Mouse (Mus musculus) cerebellum, adult 18-20 months (tissue): Measurements from ENCODE around the gene Defb19.

Experiments
- DNase-seq, 2 experiments: peaks; one replicate each; pipeline ENCODE4 v3.0.0; 2021

Gene Defb19

DNA sequence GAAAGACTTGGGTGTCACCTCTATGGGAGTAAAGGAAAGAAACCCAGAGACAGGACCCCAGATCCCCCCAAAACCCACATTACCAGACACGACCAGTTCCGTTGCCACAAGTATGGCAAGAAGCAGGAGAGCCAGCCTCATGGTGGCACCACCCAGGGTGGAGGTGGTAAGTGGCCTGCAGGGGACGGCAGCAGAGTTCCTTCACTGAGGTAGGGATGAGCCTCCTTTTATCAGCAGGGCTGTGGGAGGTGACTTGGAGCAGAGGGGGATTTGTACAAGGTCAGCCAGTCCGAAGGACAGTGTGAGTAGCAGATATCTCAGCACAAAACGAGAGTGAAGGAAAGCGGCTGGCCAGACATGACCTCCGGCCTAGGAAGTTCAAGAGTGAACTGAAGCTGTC lies at the start of gene Defb19:
Gene Defb19, minus strand, starts transcription at position 206 of the 400 bp plus-strand sequence.
- DNase-seq = no peak

DNA sequence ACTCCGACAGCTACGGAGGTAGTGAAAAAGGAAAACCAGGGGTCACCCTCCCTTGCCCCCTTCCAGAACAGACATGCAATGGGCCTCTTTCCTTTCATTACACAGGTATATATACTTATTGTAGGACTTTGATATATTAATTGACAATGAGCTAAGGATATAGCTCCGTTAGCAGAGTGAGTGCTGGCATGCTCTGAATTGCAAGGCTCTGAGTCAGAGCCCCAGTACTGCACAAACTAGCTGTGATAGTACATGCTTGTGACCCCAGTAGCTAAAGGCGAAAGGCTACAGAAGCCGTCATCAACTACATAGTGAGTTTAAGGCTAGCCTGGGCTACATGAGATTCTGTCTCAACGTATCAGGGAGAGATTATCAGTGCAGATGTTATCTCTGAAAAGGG lies 49.8 kb upstream of the Defb19 start:
- DNase-seq = no peak

DNA sequence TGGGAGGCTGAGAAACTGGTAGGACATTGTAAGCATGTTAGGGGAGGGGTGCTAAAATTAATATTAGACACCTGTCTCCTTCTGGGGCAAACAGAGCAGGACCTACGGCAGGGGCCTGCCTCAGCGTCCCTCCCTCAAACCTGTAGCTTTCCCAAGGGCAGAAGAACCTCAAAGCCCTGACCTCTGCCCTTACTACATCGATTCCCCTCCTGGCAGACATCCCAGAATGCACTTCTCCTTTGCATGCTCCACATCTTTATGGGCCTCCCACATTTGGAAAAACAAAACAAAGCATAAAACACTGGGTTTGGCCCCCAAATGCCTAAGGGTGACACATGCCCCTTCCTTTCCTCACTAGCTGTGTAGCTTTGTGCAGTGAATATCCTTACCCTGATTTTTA lies 49.1 kb upstream of the Defb19 start:
- no peak for DNase-seq

DNA sequence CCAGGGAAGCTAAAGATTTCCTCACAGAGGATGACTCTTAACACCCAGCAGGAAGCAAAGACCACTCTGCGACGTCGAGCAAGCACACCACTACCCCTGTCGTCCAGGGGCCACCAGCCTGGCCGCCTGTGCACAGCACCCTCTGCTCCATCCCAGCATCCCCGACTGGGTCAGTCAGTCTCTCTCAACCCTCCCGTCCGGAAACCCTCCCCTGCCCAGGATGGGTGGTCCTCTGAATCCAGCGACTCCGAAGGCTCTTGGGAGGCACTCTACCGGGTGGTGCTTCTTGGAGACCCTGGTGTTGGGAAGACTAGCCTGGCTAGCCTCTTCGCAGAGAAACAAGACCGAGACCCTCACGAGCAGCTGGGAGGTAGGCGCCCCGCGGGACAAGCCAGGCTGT lies 48.0 kb upstream of the Defb19 start:
- no peak for DNase-seq

DNA sequence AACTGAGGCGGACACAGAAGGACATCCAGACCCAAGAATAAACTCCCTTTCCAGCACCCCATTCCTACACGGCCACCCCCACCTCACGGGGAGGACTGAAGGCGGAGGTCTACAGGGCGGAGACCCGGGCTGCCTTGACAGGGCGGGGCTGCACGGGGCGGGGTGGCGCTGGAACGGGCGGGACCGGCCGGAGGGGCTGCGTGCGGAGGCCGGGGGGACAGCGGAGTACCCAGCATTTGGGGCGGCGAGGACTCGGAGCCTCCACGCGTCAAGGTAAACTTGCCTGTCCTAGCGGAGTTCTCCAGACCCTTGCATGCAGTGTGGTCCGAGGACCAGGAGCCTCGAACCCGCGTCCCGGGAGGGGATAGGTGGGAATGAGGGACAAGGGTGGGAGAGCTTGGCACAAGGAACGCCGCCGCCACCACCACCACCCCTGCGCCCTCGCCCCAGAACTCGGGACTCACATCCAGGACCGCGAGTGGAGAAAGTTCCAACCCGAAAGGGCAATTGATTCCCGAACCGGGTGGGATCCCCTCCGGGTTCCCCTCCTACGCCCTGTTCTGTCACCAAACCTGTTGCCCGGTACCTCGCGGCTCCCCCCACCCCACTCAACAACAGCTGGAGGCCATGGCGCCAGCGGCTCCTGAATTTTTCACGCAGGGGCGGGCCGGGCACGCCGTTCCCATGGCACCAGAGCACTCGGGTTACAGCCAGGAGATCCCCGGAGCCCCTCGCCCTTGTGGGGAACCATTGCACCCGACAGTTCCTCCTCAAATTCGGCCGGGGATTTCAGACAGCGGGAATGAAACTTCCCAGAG lies 46.9 kb upstream of the Defb19 start, which contains the start of gene Rem1:
Gene Rem1, plus strand, starts transcription at position 178 of the 818 bp plus-strand sequence.
- DNase-seq = no peak

DNA sequence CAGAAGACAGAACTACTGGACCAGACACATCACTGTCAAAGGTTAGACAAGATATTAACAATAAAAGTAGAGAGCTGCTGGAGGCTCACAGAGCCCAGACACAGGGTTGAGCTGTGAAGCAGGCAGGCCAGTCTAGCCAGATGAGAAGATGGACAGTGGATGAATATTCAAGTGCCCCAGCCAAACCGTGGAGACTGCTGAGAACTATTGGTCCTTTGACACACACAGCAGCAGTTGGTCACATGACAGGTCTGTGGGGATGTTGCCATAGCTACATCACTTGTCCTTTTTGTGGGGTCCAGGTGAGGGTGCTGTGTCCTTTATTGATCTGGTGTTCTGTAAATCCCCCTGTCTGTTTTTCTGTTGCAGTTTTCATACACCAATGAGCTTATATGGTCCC lies 45.1 kb upstream of the Defb19 start:
- DNase-seq = no peak

DNA sequence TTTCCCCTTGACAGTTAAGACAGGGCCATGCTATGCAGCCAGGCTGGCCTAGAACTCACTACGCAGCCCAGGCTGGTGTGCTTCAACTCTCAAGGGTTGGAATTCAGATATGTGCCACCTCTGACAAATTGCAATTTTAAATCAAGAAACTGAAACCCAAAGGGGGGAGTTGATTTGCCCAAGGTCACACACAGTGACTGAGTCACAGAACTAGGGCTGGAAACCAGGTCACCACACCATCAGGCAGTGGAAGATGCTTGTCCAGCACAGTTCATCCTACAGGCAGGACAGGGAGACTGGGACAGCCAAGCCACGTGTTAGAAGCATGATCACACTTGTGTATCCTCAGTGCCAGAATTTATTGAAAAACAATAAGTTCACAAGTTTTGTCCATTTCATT lies 44.5 kb upstream of the Defb19 start:
- DNase-seq = no peak

DNA sequence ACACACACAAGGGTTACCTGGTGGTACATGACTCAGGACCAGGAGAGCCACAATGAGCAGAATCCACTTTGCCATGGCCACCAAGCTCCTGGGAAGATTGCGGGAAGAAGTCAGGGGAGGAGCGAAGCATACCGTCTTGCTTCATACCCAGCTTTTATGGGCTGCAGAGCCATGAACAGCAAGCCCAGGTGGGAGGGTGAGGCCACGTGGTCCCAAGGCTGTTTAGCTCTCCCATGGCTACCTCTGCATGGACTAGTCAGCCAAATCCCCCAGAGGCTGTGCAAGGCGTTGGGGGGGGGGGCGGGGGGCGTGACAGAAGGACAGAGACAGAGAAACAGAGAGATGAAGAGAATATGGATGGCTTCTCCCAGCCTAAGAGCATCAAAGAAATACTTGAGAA lies 42.8 kb upstream of the Defb19 start, which contains the start of gene Defb25:
Gene Defb25, minus strand, starts transcription at position 101 of the 400 bp plus-strand sequence.
- DNase-seq = no peak

DNA sequence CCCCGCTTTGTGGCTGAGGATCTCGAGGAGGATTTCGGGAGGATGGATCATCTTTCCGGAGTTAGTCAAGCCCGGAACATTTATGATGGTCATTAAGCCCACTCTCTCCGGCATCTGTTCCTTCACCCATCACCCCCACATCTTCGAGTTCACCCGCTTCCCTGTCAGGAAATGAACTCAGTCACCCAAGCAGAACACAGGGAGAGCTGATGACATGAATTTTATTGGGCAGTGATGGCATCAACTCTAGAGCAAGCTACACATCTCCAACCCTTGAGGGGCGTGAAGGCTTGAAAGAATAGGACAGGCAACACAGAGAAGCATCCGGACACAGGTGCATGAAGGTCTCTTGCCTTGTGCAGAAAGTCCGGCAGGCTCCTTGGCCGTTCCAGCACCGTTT lies 42.0 kb upstream of the Defb19 start:
- DNase-seq = no peak

DNA sequence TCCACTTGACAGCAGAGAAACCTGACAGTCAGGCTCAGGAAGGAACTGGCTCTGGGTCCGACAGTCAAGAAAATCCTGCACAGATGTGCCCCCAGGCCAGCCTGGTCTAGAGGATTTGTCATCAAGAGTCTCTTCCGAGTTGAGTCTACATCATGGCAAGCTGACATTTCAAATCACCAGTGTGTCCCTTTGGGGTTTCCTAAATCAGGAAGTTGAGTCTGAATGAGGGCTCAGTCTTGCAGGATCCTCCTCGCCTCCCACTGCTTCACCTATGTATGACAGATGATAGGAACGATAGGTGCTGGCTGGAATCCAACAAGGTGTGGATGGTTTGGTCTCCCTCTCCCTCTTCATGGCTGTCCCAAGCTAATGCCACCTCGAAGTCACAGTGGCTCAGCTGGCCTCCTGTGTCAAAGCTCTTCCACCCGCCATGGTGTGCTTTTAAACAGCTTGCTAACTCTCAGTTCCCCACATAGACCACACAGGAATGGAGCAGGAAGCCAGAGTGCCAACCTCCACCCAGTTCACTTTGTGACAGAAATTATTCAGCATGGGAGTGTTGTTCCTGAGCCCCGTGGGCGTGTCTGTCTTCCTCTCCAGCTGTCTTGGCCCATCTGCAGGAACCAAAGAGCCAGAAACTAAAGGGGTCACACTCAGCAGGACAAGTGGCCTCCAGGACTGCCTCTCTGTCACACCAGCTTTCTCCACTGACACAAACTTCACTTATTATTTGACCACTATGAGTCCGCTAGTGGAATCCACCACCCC lies 40.4 kb upstream of the Defb19 start:
- no peak for DNase-seq

DNA sequence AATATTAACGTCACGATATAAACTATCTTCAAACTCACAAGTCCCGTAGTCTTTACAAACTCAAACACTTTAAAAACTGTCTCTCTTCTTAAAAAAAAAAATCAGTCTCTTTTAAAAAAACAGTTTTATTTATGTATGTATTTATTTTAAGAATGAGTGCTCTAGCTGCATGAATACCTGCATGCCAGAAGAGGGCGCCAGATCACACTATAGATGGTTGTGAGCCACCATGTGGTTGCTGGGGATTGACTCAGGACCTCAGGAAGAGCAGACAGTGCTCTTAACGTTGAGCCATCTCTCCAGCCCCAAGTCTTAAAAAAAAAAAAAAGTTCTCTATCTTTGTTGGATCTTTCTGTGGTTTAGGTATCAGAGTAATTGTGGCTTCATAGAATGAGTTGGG lies 37.3 kb upstream of the Defb19 start:
- peak in 1 of 2 experiments; percentile 7 for DNase-seq

DNA sequence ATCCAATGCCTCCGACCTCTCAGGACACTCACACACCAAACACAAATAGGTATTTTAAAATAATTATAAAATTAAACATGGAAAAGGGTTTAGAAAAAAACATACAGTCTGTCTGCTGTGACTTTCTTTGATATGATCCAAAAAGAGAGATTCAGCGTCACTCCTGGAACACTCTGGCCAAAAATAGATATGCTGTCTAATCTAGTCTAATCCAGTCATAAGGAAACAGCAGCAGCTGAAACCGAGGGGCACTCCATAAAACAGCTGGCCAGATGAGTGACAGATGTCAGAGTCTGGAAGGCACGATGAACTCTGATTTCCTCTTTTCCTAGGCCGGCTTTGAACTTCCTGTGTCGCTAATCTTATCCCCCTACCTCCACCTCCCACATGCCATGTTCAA lies 36.4 kb upstream of the Defb19 start:
- DNase-seq = no peak

DNA sequence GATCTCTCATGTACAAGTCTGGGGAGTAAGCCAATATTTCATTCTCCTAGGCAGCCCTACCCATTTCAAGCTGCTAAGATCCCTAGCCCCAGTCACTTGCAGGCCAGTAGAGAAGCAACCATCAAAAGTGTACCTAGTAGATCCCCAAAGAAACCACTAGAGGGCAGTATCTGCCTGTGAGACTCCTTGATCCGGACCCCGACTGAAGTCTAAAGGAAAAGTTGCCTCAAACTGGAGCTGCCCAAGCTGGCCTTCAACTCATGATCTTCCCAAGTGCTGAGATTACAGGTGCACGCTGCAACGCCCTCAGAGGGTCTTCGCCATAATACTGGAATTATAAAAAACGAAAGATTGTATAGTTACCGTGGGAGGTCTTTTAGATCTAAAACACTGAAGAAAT lies 35.5 kb upstream of the Defb19 start:
- peak; percentile 12 to 13 for DNase-seq

DNA sequence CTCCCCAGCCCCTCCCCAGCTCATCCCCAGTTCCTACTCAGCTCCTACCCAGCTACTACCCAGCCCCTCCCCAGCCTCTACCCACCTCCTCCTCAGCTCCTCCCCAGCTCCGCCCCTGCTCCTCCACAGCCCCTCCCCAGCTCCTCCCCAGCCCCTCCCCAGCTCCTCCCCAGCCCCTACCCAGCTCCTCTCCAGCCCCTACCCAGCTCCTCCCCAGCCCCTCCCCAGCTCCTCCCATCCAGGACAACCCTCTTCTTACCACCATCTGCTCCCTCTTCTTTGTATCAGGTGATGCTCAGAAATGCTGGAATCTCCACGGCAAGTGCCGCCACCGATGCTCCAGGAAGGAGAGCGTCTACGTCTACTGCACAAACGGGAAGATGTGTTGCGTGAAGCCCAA lies 32.1 kb upstream of the Defb19 start:
- no peak for DNase-seq

DNA sequence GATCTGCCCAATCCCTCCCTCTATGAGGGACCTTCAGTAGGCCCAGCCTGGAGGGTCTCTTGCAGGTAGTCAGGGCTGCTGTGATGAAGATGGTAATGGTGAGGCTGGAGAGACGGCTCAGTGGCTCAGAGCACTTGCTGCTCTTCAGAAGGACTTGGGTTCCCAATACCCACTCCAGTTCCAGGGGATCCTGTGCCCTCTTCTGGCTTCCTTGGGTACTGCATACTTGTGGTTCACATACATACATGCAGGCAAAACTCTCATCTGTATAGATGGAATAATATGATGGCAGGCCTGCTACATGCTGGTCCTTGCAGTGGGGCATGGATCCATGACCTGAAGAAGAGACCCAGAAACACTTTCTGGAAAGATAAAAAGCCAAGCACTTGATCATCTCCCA lies 28.6 kb upstream of the Defb19 start:
- DNase-seq = no peak

DNA sequence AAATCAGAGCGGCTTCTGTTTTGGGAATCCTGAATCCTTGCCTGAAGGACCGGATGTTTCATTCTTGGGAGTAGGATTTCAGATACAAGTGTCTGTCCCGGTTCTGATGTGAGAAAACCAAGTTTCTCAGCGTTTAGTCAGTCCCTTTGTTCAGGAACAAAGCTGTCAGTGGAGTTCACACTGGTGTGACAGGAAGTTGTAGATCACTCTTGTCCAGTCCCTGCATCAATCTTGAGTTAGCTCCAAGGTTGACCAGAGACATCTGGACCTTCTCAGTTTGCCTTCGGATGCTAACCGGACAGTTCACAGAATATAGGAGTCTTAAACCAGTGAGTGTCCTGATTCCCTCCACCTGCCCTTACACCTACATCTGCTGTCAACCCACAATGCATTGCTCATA lies 27.6 kb upstream of the Defb19 start:
- no peak for DNase-seq

DNA sequence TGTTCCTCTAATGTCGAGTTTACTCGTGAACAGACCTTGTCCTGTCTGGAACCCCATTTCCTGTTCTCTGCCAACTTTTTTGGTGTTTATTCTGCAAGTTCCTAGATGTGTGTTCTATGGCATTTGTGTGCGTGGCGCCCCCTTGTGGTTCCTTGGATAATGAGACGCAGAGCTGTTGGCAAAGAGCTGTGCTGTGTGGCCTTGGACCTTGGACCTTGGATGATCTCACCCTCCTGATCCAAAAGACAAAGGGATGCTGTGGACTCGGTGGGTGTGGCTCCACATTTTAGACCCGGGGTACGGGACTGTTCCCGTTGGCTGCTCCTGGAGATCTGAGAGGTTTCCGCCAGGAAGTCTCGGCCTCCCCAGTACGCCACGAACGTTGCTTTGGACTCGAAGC lies 23.9 kb upstream of the Defb19 start, which contains the start of gene Defb36:
Gene Defb36, plus strand, starts transcription at position 271 of the 400 bp plus-strand sequence.
- peak; percentile 11 to 21 for DNase-seq

DNA sequence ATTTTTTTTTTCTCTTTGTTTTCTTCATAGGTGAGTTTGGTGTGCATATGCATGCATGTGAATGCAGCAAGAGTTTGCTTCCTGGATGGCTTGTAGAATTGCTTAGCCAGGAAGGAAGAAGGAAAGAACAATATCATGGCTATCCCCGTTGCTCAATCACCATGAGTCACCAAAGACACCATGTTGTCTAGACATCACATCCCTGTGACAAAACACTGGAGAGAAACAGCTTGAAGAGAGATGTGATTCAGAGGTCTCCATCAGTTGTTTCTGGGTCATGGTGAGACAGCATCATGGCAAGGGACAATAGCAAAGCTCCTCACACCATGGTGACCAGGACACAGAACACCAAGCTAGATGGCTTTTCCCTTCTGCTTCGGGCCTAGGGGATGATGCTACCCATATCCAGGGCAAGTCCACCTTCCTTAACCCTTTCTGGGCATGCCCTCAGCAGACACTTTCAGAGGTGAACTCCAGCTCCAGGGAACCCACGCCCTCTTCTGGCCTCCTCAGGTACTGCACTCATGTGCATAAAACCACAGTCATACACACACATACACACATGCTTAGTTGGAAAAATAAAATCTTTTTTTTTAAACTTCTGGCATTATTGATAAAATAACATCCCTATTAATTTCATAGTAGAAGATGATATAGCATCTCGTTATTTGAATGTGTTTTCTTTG lies 21.3 kb upstream of the Defb19 start:
- DNase-seq = no peak

DNA sequence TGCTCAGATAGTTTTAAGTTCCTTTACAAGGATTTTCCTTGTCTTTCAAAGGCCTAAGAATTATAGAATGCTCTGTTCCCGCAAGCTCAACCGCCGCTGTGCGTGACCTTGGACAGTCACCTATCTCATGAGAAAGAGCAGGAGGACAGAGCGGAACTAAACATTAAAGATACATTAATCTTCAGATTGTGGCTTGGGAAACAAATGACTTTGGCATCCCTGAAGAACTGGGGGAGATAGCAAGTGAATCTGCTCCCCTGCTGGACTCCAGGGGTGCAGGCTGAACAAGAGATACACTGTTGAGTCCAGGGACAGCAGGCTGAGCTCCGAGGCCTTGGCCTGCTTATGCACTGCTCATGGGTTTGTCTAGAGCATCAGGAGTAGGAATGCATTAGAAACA lies 20.0 kb upstream of the Defb19 start:
- no peak for DNase-seq

DNA sequence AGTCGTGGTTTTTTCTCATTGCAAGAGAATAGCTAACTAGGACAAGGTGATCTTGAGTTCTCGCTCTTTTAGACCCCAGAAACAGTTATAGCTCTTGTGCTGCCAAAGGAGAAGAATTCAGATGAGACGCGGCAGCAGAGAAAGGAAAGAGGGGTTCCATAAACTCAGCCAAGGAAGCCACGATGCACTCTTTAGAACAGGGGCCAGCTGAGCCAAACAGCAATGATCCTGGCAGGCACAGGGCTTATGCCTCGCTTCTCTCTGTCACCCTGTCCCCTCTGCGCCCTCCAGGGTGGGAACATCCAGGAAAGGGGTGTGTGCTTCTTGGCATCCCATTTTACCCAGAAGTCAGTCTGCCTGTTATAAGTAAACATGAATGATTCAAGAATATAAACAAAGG lies 19.2 kb upstream of the Defb19 start, which contains the start of gene Defb45:
Gene Defb45, minus strand, starts transcription at position 101 of the 400 bp plus-strand sequence.
- no peak for DNase-seq

DNA sequence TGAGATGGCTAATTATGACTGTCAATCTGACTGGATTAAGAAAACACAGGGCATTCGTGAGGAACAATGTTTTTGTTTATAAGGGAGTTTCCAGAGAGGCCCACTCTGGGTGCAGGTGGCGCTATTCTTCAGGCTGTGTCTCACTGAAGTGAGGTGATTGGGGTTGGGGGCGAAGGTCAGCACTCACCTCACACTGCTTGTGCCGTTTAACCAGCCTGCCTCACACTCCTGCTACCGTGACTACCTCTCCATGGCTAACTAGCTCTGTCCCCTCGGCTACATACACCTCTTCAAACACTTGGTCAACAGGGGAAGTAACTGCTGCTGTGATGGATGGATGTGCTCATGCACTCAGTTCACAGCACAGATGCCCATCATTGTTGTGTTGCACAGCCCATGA lies 8.9 kb upstream of the Defb19 start:
- DNase-seq = no peak

DNA sequence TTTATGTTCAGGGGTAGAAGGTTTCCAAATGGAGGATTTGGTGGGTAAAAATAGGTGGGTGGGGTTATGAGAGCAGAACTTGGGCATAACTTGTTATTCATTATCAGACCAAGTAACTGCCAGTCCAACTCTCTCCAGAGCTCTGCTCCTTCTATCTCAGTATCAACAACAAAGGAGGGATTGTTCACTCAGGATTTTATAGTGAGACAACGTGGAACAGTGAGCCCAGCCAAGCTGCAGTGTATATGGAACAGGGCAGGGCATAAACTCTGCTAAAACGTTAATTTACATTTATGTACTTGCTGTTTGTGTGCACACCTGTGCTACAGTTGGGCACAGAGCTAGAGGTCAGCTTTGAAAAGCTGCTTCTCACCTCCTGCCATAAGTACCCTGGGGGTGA lies 8.3 kb upstream of the Defb19 start:
- no peak for DNase-seq

DNA sequence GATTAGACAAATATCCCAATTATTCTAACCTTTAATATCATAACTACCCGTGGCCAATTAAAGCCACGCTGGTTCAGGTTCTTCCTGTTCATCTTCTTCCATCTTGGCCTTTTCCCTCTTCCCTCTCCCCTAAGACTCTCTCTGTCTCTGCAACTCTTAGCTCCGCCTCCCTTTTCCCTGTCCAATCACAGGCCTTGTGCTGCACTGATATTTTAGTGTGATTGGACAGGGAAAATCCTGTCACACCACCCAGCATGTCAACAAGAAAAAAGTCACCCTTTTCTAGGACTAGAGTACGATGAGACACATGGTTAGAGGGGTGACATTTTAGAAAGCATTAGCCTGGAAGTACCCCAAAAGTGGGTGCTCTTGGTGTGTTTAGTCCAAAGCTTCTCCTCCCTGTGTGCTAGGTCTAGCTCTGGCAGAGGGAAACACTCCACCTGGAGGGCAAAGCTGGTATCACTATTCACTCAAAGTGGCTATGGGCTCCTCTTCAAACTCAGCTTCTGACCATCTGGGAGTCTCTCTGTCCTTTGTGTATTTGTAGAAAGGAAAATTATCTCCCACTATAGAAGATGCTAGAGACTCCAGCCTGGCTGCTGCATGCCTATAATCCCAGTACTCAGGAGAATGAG lies 6.9 kb upstream of the Defb19 start:
- DNase-seq = peak in 1 of 2 experiments; percentile 6
